Mouse (Mus musculus) hindbrain, embryonic 16.5 days (tissue): ENCODE data around the gene Smox. TPM values are rescaled to one million over a fixed set of nuclear protein-coding genes. Genes with fewer than 3 reads are reported as not detected.

Source experiments
- ATAC-seq: fragments of 200-750 bp; cut with Nextera tagmentation; 2 replicates; pipeline ENCODE4 v1.8.0; 2017; ENCODE audit warnings: moderate TSS enrichment, moderate library complexity
- H3K27ac ChIP-seq: fragments of 300-500 bp; sonication (generic); 2 replicates; pipeline ENCODE4 v1.5.1; 2014; ENCODE audit warnings: low read depth, mild to moderate bottlenecking, control low read depth, low read length, moderate library complexity
- H3K27me3 ChIP-seq: fragments of 300-500 bp; sonication (generic); replicated peaks from 2 replicates; pipeline ENCODE4 v1.6.1; 2014; ENCODE audit warnings: low read length; ENCODE audit not compliant: control insufficient read depth, insufficient read depth
- H3K36me3 ChIP-seq: fragments of 300-500 bp; sonication (generic); 2 replicates; pipeline ENCODE4 v1.6.1; 2014; ENCODE audit warnings: mild to moderate bottlenecking, low read length, moderate library complexity, mixed read lengths; ENCODE audit not compliant: control insufficient read depth, insufficient read depth
- H3K4me1 ChIP-seq: fragments of 300-500 bp; sonication (generic); 2 replicates; pipeline ENCODE4 v1.6.1; 2014; ENCODE audit warnings: low read depth, low read length; ENCODE audit not compliant: control insufficient read depth, insufficient read depth
- H3K4me2 ChIP-seq: fragments of 300-500 bp; sonication (generic); 2 replicates; pipeline ENCODE4 v1.6.1; 2014; ENCODE audit warnings: mild to moderate bottlenecking, low read length, control low read depth, moderate library complexity
- H3K4me3 ChIP-seq: fragments of 300-500 bp; sonication (generic); 2 replicates; pipeline ENCODE4 v1.5.1; 2014; ENCODE audit warnings: mild to moderate bottlenecking, low read length, control low read depth, moderate library complexity
- H3K9ac ChIP-seq: fragments of 300-500 bp; sonication (generic); 2 replicates; pipeline ENCODE4 v1.6.1; 2014; ENCODE audit warnings: low read depth, mild to moderate bottlenecking, control low read depth, low read length, moderate library complexity
- H3K9me3 ChIP-seq: fragments of 300-500 bp; sonication (generic); 2 replicates; pipeline ENCODE4 v1.6.1; 2014; ENCODE audit warnings: mild to moderate bottlenecking, low read length, moderate library complexity; ENCODE audit not compliant: control insufficient read depth
- WGBS: fragments of 180-500 bp; shearing (Covaris S2); extraction: QIAGEN DNeasy Blood & Tissue Kit; methylation state at CpG from one replicate; pipeline ENCODE4 v1.1.7; 2014; 5-methylcytosine and 5-hydroxymethylcytosine counted together
- polyA plus RNA-seq: library from polyadenylated mRNA; unstranded; fragments of >200 nt; fragmentation: Nextera tagmentation; extraction: Ambion mirVana; gene quantifications from 2 replicates; pipeline ENCODE4 v1.2.1, GENCODE M21; 2015

Smox gene
- polyA plus RNA-seq: 60.3 and 70.9 TPM in 2 replicates

DNA sequence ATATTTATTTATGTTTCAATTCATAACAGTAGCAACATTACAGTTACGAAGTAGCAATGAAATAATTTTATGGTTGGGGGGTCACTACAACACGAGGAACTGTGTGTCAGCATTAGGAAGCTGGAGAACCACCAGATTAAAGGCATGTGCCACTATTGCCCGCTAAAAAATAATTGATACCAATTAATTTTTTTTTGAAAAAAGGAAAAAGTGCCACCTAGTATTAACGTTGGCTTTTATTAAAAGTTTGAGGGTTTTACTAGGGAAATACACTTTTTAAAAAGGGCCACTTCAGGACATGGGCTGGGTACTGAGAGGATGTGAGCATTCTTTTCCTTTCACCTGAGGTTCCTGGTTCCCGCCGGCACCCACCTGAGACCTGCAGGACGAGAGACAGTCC is at the start of gene Smox:
Gene Smox (plus strand): TSS at position 301 of the 400 bp plus-strand sequence.
- 18% methylated on average over 7 of the region's 7 CpGs for WGBS
- ATAC-seq: no peak
- Histone ChIP-seq H3K36me3 (no peaks in the 10 kb centered on the region), H3K27me3 (no peaks in the 10 kb centered on the region), H3K27ac (peak within 1 kb of the TSS; percentile 87), H3K4me1 (peaks cover 25% of the 10 kb centered on the region), H3K4me3 (peak within 1 kb of the TSS; percentile 94), H3K9me3 (no peaks in the 10 kb centered on the region), H3K4me2 (peak within 1 kb of the TSS; percentile 84), H3K9ac (peak within 1 kb of the TSS; percentile 99)

DNA sequence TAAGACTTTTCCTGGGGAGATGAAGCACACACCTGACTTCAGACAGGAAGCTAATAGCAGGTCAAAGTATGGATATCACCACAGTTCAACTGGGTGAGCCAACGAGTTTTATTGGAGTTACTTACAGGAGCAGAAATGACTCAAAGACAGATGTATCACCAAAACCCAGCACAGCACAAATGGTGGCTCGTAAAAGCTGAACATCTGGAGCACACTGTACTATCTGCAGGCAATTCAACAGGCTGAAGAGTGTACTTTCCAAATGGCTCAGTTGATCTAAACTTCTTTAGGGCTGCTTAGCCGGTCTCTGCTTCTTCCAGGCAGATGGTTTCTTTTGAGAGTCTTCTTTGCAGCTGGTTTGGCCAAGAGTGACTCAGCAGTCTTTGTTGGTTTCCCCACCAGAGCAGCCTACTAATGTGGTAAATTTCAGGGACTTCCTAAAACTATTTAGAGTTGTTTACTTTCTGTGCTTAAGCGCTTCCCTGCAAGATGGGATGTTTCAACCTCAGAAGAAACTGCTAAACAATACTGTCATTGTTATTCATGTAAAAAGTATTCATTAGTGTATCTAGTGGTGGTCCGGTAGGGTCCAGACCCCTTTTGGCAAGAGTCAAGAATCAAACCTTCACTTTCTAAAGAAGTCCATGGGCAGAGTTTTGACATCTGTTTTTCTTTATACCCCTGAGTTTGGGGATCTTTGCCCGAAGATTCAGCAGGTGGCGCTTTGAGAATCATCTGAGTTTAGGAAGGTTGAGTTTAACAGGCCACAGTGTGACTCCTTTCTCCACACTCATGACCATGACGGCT is 48.0 kb upstream of the Smox start:
- no peaks in the 10 kb centered on the region for H3K4me1 ChIP-seq
- no peak for ATAC-seq
- H3K27me3 ChIP-seq: no peaks in the 10 kb centered on the region
- no peak overlapping the region for H3K4me3 ChIP-seq
- no peaks in the 10 kb centered on the region for H3K36me3 ChIP-seq
- no peaks in the 10 kb centered on the region for H3K9me3 ChIP-seq
- no peak overlapping the region for H3K27ac ChIP-seq
- H3K4me2 ChIP-seq: no peak overlapping the region
- no peak overlapping the region for H3K9ac ChIP-seq
- 70% methylated on average over 8 of the region's 8 CpGs for WGBS

DNA sequence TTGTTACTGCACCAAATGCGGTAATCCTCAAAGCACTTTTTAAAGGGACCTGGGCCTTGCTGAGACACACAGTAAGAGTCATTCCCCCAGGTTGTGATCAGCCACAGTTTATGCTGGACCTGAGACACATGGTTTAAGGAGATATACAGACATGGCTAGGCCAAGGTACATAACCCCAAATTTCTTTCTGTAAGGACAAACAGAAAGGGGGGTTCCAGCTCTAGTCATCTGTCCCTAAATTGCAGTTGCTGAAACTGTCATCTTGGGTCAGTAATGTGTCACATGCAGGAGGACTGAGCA is 47.5 kb upstream of the Smox start:
- 35% methylated on average over 1 of the region's 1 CpGs for WGBS
- no peak for ATAC-seq
- H3K9me3 ChIP-seq: no peaks in the 10 kb centered on the region

DNA sequence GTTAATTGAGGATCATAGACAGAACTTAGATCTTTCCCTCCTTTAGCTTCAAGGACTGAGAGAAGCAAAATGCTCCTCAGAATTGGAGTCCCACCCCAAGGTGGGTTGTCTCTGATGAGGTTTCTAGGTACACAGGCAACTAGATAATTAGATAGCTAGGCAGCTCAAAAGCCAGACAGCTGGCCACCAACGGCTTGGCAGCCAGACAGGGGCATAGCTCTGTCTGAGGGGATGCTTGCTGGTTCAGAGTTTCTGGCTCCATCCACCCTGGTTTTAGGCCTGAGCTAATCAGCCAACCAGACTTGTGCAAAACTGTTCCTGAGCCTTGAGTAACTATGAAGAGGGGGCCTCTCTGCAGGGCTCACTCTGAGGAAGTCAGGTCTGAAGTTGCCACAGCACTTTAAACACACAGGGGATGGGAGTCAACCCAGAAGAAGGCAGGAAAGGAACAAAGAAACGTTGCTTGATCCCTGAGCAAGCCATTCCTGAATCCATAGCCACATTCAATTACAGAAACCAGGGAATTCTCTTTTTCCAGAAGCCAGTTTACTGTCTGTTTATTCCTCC is 44.8 kb upstream of the Smox start:
- Histone ChIP-seq H3K4me3 (no peak overlapping the region), H3K9me3 (no peaks in the 10 kb centered on the region), H3K9ac (no peak overlapping the region), H3K4me2 (no peak overlapping the region), H3K4me1 (no peaks in the 10 kb centered on the region), H3K36me3 (no peaks in the 10 kb centered on the region), H3K27ac (no peak overlapping the region), H3K27me3 (no peaks in the 10 kb centered on the region)
- WGBS: 66% methylated on average over 2 of the region's 2 CpGs
- ATAC-seq: no peak

More for the DNA sequence above, 47.5 kb upstream of the Smox start:
- Histone ChIP-seq H3K36me3 (no peaks in the 10 kb centered on the region), H3K4me1 (no peaks in the 10 kb centered on the region), H3K4me2 (no peak overlapping the region), H3K4me3 (no peak overlapping the region), H3K27me3 (no peaks in the 10 kb centered on the region), H3K9ac (no peak overlapping the region), H3K27ac (no peak overlapping the region)

DNA sequence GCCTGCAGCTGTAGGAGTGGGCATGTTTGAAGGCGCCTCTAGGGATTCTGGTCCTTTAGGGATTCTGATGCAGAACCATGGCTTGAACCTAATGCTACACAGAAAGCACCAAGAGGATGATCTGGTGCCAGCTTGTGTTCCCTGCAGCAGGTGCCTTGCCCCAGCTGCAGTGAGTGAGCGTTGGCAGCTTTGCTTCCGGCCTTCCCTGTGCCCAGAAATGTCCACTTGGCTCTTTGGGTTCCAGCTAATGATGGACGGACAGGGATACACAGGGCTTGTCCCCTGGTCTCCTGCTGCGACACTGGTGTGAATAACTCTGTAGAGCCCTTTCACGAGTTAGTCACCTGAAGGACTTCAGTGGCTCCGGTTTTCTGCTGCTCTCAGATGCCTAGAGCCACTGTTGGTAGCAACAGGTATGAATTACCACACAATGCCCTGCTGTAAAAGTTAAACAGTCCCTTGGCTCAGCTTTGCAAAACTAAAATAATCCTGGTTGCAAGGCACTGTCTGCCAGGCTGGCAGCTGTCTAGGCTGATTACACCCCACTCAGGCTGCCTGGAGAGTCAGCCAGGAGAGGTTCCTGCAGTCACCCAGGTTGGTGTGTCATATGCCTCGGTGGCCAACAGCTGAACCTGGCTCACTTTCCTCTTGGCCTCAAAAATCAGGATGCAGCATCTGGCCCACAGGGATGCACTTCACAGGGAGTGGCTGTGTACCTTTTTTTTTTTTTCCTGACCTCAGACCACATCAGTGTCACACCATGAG is 43.5 kb upstream of the Smox start:
- H3K36me3 ChIP-seq: no peaks in the 10 kb centered on the region
- 80% methylated on average over 8 of the region's 8 CpGs for WGBS
- H3K4me3 ChIP-seq: no peak overlapping the region
- H3K9me3 ChIP-seq: no peaks in the 10 kb centered on the region
- H3K4me1 ChIP-seq: no peaks in the 10 kb centered on the region
- no peak for ATAC-seq
- no peak overlapping the region for H3K4me2 ChIP-seq
- no peak overlapping the region for H3K9ac ChIP-seq
- no peak overlapping the region for H3K27ac ChIP-seq
- no peaks in the 10 kb centered on the region for H3K27me3 ChIP-seq

DNA sequence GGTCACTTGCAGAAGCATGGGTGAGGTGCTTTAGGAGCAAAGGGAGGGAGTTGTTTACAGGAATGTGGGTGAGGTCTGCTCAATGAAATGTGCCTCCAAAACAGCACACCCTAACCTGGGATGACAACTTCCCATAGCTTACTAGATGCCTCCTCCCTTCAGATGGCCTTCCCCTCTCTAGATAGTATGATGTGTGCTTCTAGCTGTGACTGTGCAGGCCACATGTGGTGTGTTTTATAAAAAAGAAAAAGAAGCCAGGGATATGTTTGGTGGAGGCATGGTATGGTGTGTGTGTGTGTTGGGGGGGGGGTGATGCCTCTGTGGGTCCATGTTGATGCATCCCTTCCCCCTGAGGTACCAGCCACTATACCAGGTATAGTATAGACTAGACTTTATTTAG is 42.9 kb upstream of the Smox start:
- H3K4me2 ChIP-seq: no peak overlapping the region
- H3K9ac ChIP-seq: no peak overlapping the region
- no peak overlapping the region for H3K27ac ChIP-seq
- H3K9me3 ChIP-seq: no peaks in the 10 kb centered on the region
- no peaks in the 10 kb centered on the region for H3K36me3 ChIP-seq
- H3K4me1 ChIP-seq: no peaks in the 10 kb centered on the region
- no peaks in the 10 kb centered on the region for H3K27me3 ChIP-seq
- H3K4me3 ChIP-seq: no peak overlapping the region
- no peak for ATAC-seq

DNA sequence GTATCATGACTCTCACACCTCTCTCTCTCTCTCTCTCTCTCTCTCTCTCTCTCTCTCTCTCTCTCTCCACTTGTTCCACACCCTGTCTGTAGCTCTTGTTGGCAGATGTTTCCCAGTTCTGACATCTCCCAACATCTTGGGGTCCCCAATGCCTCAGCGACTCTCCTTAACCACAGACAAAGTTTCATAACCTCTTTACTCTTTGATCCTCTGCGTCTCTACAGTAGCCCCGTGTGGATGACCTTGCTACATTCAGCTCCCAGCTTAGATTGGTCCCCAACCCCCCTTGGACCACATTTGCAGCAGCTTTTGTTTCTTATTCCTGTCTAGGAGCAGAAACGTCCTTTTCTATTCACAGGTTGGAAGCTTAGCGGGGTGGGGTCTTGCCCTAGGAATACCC is 41.6 kb upstream of the Smox start:
- Histone ChIP-seq H3K4me2 (no peak overlapping the region), H3K36me3 (no peaks in the 10 kb centered on the region), H3K27me3 (no peaks in the 10 kb centered on the region), H3K9ac (no peak overlapping the region), H3K27ac (no peak overlapping the region), H3K4me1 (no peaks in the 10 kb centered on the region), H3K4me3 (no peak overlapping the region), H3K9me3 (no peaks in the 10 kb centered on the region)
- 62% methylated on average over 5 of the region's 5 CpGs for WGBS
- ATAC-seq: no peak

DNA sequence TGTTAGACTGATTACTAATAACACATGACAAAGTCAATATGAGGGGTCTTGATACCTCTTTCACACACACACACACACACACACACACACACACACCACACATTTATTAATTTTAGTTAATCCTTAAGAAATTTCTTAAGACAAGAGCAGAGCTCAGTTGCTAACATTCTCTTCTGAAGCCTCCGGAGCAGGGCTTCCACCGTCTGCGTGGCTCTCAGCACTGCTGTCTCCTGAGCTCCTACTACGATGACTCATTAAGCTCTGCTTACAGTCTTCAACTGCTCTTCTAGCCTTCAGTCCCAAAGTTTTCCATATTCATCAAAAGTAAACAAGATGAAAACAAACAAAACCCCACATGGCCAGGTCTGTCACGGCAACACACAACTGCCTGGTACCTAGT is 40.8 kb upstream of the Smox start:
- no peaks in the 10 kb centered on the region for H3K27me3 ChIP-seq
- no peak overlapping the region for H3K9ac ChIP-seq
- no peaks in the 10 kb centered on the region for H3K9me3 ChIP-seq
- no peak overlapping the region for H3K27ac ChIP-seq
- no peak overlapping the region for H3K4me2 ChIP-seq
- WGBS: 89% methylated on average over 5 of the region's 5 CpGs
- H3K4me1 ChIP-seq: no peaks in the 10 kb centered on the region
- ATAC-seq: no peak
- H3K36me3 ChIP-seq: no peaks in the 10 kb centered on the region
- no peak overlapping the region for H3K4me3 ChIP-seq

DNA sequence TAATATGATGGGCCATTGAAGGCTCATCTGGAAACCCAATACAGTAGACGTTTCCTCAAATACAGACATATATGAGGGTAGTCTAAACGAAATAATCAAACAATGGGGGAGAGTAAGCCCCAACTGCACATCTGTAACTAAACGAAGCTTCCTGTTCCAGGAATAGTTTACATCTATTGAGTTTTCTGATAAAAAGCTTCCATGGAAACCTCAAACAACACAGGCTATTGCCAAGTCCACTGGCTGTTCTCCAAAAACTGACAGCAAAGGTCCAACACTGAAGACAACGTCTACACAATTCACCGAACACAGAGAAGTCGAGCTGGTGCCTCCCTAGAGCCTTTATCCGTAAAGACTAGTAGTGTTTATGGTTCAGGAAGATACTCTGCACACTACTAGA is 33.6 kb upstream of the Smox start:
- ATAC-seq: no peak

More for the DNA sequence above, 33.6 kb upstream of the Smox start:
- Histone ChIP-seq H3K9me3 (no peaks in the 10 kb centered on the region), H3K36me3 (no peaks in the 10 kb centered on the region), H3K4me3 (no peak overlapping the region), H3K27me3 (no peaks in the 10 kb centered on the region), H3K9ac (no peak overlapping the region), H3K27ac (no peak overlapping the region), H3K4me2 (no peak overlapping the region), H3K4me1 (no peaks in the 10 kb centered on the region)
- 73% methylated on average over 7 of the region's 7 CpGs for WGBS
